In the genomic region with DNA sequence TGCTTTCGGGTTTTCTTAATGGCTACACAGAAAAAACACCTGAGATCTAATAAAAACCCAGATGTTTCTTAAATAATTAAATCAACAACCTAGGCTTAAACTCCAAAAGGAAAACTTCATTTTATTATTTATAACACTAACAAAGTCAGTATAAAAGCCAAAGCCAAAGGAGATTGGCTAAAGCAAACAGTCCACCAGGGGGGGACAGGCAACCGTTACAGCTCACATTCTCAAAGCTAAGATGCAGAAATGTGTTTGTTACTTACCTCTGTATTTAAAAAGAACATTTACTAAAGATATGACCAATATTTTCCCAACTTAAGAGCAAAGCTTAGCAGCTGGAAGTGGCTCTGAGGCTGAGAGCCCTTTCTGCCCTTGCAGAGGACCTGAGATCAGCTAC, we compare ENCODE assay signal across 24 mouse cellular contexts.
DNase-seq lines count a peak whose midpoint lies in the region; ATAC-seq and TF ChIP-seq lines count a peak whose summit lies in the region.
"Had no signal": no experiment of that assay in that cellular context is flagged by ENCODE, and none has a peak within 500 bp of the region (broad histone marks: within the 10 kb centered on the region; RNA-seq: fewer than 3 reads in every experiment).

No protein-coding gene starts in this region.

- no peak overlapping the region for H3K4me2 ChIP-seq in hindbrain, postnatal 0 days (ENCODE audit: low read depth, low read length)
- H3K4me2 ChIP-seq in hindbrain, embryonic 13.5 days, result no peak overlapping the region
- no peak overlapping the region for H3K4me2 ChIP-seq in lung, embryonic 14.5 days
- H3K4me2 ChIP-seq: forebrain, embryonic 12.5 days; hindbrain, embryonic 14.5 days; liver, embryonic 11.5 days; lung, embryonic 15.5 days; midbrain, embryonic 15.5 days; neural tube, embryonic 15.5 days; stomach, embryonic 15.5 days had no signal

- H3K4me1 ChIP-seq in hindbrain, postnatal 0 days (ENCODE audit: insufficient read depth, low read length), result no peaks in the 10 kb centered on the region
- H3K4me1 ChIP-seq in hindbrain, embryonic 13.5 days (replicated peaks), result no peaks in the 10 kb centered on the region
- H3K4me1 ChIP-seq in lung, embryonic 14.5 days (ENCODE audit: insufficient read depth), result no peaks in the 10 kb centered on the region
- H3K4me1 ChIP-seq: forebrain, embryonic 12.5 days; heart, embryonic 10.5 days; lung, embryonic 15.5 days; midbrain, embryonic 15.5 days; neural tube, embryonic 15.5 days; stomach, embryonic 15.5 days had no signal

- peak; percentile 14 for DNase-seq in hindbrain, postnatal 0 days (ENCODE audit: low spot score)
- peak; percentile 19 for DNase-seq in lung, embryonic 14.5 days
- DNase-seq in lung, postnatal 4 days, result no peak
- peak; percentile 23 for DNase-seq in brain, adult 2 months (ENCODE audit: low read depth, low spot score)
- peak; percentile 21 for DNase-seq in induced T-regulatory cell, adult 2 months (ENCODE audit: low read depth)
- DNase-seq in adrenal gland, adult 18-20 months (ENCODE audit: low spot score in 2 of 2), result no peak
- DNase-seq: adrenal gland, postnatal 25 days; cerebellum, adult 9-10 months; gastrocnemius, postnatal 36 days; heart, postnatal 14 days; kidney, adult 11 months; kidney, postnatal 25 days; layer of hippocampus, adult 9-11 months; right cerebral cortex, postnatal 25 days had no signal

- H3K4me3 ChIP-seq in hindbrain, postnatal 0 days (ENCODE audit: low read length), result no peak overlapping the region
- no peak overlapping the region for H3K4me3 ChIP-seq in hindbrain, embryonic 13.5 days
- H3K4me3 ChIP-seq in lung, embryonic 14.5 days (ENCODE audit: low read depth, low read length), result no peak overlapping the region
- H3K4me3 ChIP-seq: forebrain, embryonic 12.5 days; heart, embryonic 10.5 days; lung, embryonic 15.5 days; midbrain, embryonic 15.5 days; neural tube, embryonic 15.5 days; stomach, embryonic 15.5 days had no signal

- 84% methylated on average over 2 of the region's 2 CpGs for WGBS in hindbrain, postnatal 0 days
- WGBS in hindbrain, embryonic 13.5 days, result 94% methylated on average over 2 of the region's 2 CpGs
- 77% methylated on average over 2 of the region's 2 CpGs for WGBS in lung, embryonic 14.5 days

- H3K9ac ChIP-seq in hindbrain, postnatal 0 days (replicated peaks; ENCODE audit: low read length), result no peak overlapping the region
- H3K9ac ChIP-seq in hindbrain, embryonic 13.5 days, result no peak overlapping the region
- H3K9ac ChIP-seq in lung, embryonic 14.5 days, result no peak overlapping the region
- H3K9ac ChIP-seq: forebrain, embryonic 12.5 days; hindbrain, embryonic 14.5 days; lung, embryonic 15.5 days; midbrain, embryonic 15.5 days; neural tube, embryonic 15.5 days; stomach, embryonic 15.5 days had no signal

- no peak overlapping the region for H3K27ac ChIP-seq in hindbrain, postnatal 0 days
- no peak overlapping the region for H3K27ac ChIP-seq in hindbrain, embryonic 13.5 days
- H3K27ac ChIP-seq in lung, embryonic 14.5 days (ENCODE audit: low read depth), result no peak overlapping the region
- H3K27ac ChIP-seq: forebrain, embryonic 12.5 days; heart, embryonic 10.5 days; hindbrain, embryonic 14.5 days; lung, embryonic 15.5 days; midbrain, embryonic 15.5 days; neural tube, embryonic 15.5 days; stomach, embryonic 15.5 days had no signal

- no peaks in the 10 kb centered on the region for H3K9me3 ChIP-seq in hindbrain, postnatal 0 days (ENCODE audit: low read length)
- no peaks in the 10 kb centered on the region for H3K9me3 ChIP-seq in hindbrain, embryonic 13.5 days
- no peaks in the 10 kb centered on the region for H3K9me3 ChIP-seq in lung, embryonic 14.5 days (ENCODE audit: low read depth, low read length)
- H3K9me3 ChIP-seq: forebrain, embryonic 12.5 days; G1E; heart, embryonic 10.5 days; lung, embryonic 15.5 days; midbrain, embryonic 15.5 days; neural tube, embryonic 15.5 days; stomach, embryonic 15.5 days had no signal

- no peak for ATAC-seq in hindbrain, postnatal 0 days
- ATAC-seq in hindbrain, embryonic 13.5 days (ENCODE audit: low FRiP score), result no peak
- no peak for ATAC-seq in lung, embryonic 14.5 days (ENCODE audit: insufficient read depth)
- ATAC-seq: midbrain, embryonic 15.5 days had no signal

- H3K27me3 ChIP-seq in hindbrain, postnatal 0 days (ENCODE audit: insufficient read depth, low read length), result no peaks in the 10 kb centered on the region
- H3K27me3 ChIP-seq in hindbrain, embryonic 13.5 days, result no peaks in the 10 kb centered on the region
- H3K27me3 ChIP-seq in lung, embryonic 14.5 days (ENCODE audit: insufficient read depth, low read length), result no peaks in the 10 kb centered on the region
- H3K27me3 ChIP-seq: forebrain, embryonic 12.5 days; lung, embryonic 15.5 days; midbrain, embryonic 15.5 days; neural tube, embryonic 15.5 days; stomach, embryonic 15.5 days had no signal

- H3K36me3 ChIP-seq in hindbrain, postnatal 0 days (ENCODE audit: insufficient read depth, low read length), result peaks cover 3% of the 10 kb centered on the region; the same call in 1 of the 2 replicates
- H3K36me3 ChIP-seq in hindbrain, embryonic 13.5 days, result peaks cover 6% of the 10 kb centered on the region
- H3K36me3 ChIP-seq in lung, embryonic 14.5 days (ENCODE audit: insufficient read depth), result peaks cover 10% of the 10 kb centered on the region; the same call in 1 of the 2 replicates
- H3K36me3 ChIP-seq: midbrain, embryonic 15.5 days; stomach, embryonic 15.5 days had no signal

- peak; percentile 49 for TF ChIP-seq CTCF in hindbrain, postnatal 0 days (IDR thresholded peaks at IDR 0.05; ENCODE audit: low read depth)
- TF ChIP-seq CTCF in lung, embryonic 14.5 days (IDR thresholded peaks at IDR 0.05; ENCODE audit: low read depth), result peak; percentile 41; the same call in 1 of the 2 replicates

Comparison
In these comparisons a context has a peak if more than half of its experiments do, and no peak if none do; other contexts are left out.
1. DNase-seq: peak in hindbrain, postnatal 0 days (single experiment), lung, embryonic 14.5 days (single experiment), brain, adult 2 months (single experiment) and induced T-regulatory cell, adult 2 months (single experiment); none in lung, postnatal 4 days (0 of 2) and adrenal gland, adult 18-20 months (0 of 2).